Mouse (Mus musculus) skeletal muscle tissue, adult 2 months (tissue): ENCODE data around the gene Poglut1.
"Not testable (repeated sequence)": the region's sequence is repeated elsewhere in the genome, so short reads cannot be mapped to it uniquely, and the experiment has no call there.

ENCODE experiments used
- DNase-seq: peaks from one replicate; pipeline ENCODE4 v3.0.0-alpha.2; 2012; ENCODE audit warnings: low read depth, low spot score

Gene Poglut1

GRCm38 (mm10) chr16:38538716-38539380, 11.2 kb downstream of the Poglut1 start:
- no peak for DNase-seq

- peak; percentile 36 for DNase-seq
Measured at GRCm38 (mm10) chr16:38536544-38537146, 13.4 kb downstream of the Poglut1 start.

GRCm38 (mm10) chr16:38526264-38526663, 23.8 kb downstream of the Poglut1 start:
- DNase-seq: no peak

GRCm38 (mm10) chr16:38522129-38523084, 27.7 kb downstream of the Poglut1 start, which contains the start of gene Timmdc1:
TSS of gene Timmdc1 (minus strand) at chr16:38522663.
- peak; percentile 92 for DNase-seq

GRCm38 (mm10) chr16:38521211-38521987, 28.7 kb downstream of the Poglut1 start:
- no peak for DNase-seq

- no peak for DNase-seq
Measured at GRCm38 (mm10) chr16:38519140-38519539, 30.9 kb downstream of the Poglut1 start.

GRCm38 (mm10) chr16:38510846-38511245, 39.2 kb downstream of the Poglut1 start:
- DNase-seq: no peak

- DNase-seq: peak; percentile 55
Measured at GRCm38 (mm10) chr16:38506041-38506634, 43.9 kb downstream of the Poglut1 start.

GRCm38 (mm10) chr16:38503528-38503927, 46.5 kb downstream of the Poglut1 start:
- no peak for DNase-seq

- DNase-seq: no peak
Measured at GRCm38 (mm10) chr16:38502469-38502868, 47.6 kb downstream of the Poglut1 start.

- DNase-seq: no peak
Measured at GRCm38 (mm10) chr16:38496604-38497140, 53.4 kb downstream of the Poglut1 start.

- DNase-seq: peak; percentile 22
Measured at GRCm38 (mm10) chr16:38493890-38494289, 56.2 kb downstream of the Poglut1 start.

GRCm38 (mm10) chr16:38492551-38492950, 57.5 kb downstream of the Poglut1 start:
- DNase-seq: no peak

- no peak for DNase-seq
Measured at GRCm38 (mm10) chr16:38483582-38484309, 66.3 kb downstream of the Poglut1 start.

- DNase-seq: peak; percentile 18
Measured at GRCm38 (mm10) chr16:38482780-38483562, 67.1 kb downstream of the Poglut1 start.

- no peak for DNase-seq
Measured at GRCm38 (mm10) chr16:38481327-38481726, 68.7 kb downstream of the Poglut1 start.

- no peak for DNase-seq
Measured at GRCm38 (mm10) chr16:38478296-38478695, 71.8 kb downstream of the Poglut1 start.

GRCm38 (mm10) chr16:38477241-38477608, 72.8 kb downstream of the Poglut1 start:
- DNase-seq: not testable (repeated sequence)
